Mouse (Mus musculus) forebrain, embryonic 15.5 days (tissue): ENCODE results near the gene Gm10320. TPM values are rescaled to one million over a fixed set of nuclear protein-coding genes. Genes with fewer than 3 reads are reported as not detected.

Experiments used
- ATAC-seq: fragments of 200-750 bp; cut with Nextera tagmentation; replicated peaks from 2 replicates; pipeline ENCODE4 v1.8.0; 2017; ENCODE audit warnings: mild to moderate bottlenecking, moderate TSS enrichment, moderate library complexity
- H3K27ac ChIP-seq: fragments of 300-500 bp; sonication (generic); replicated peaks from 2 replicates; pipeline ENCODE4 v1.5.1; 2015; ENCODE audit warnings: mild to moderate bottlenecking, inconsistent platforms
- H3K27me3 ChIP-seq: fragments of 300-500 bp; sonication (generic); 2 replicates; pipeline ENCODE4 v1.6.1; 2015; ENCODE audit warnings: inconsistent platforms
- H3K36me3 ChIP-seq: fragments of 300-500 bp; sonication (generic); 2 replicates; pipeline ENCODE4 v1.6.1; 2015; ENCODE audit warnings: mild to moderate bottlenecking, inconsistent platforms
- H3K4me1 ChIP-seq: fragments of 300-500 bp; sonication (generic); 2 replicates; pipeline ENCODE4 v1.6.1; 2015; ENCODE audit warnings: inconsistent platforms
- H3K4me2 ChIP-seq: fragments of 300-500 bp; sonication (generic); replicated peaks from 2 replicates; pipeline ENCODE4 v1.6.1; 2015; ENCODE audit warnings: mild to moderate bottlenecking, inconsistent platforms
- H3K4me3 ChIP-seq: fragments of 300-500 bp; sonication (generic); 2 replicates; pipeline ENCODE4 v1.5.1; 2015; ENCODE audit warnings: mild to moderate bottlenecking, inconsistent platforms
- H3K9ac ChIP-seq: fragments of 300-500 bp; sonication (generic); replicated peaks from 2 replicates; pipeline ENCODE4 v1.6.1; 2015; ENCODE audit warnings: mild to moderate bottlenecking, inconsistent platforms
- H3K9me3 ChIP-seq: fragments of 300-500 bp; sonication (generic); 2 replicates; pipeline ENCODE4 v1.6.1; 2016; ENCODE audit warnings: inconsistent platforms
- WGBS: fragments of 180-500 bp; shearing (Covaris S2); methylation state at CpG from one replicate; pipeline ENCODE4 v1.1.7; 2015; ENCODE audit warnings: mixed read lengths; 5-methylcytosine and 5-hydroxymethylcytosine counted together
- polyA plus RNA-seq: library from polyadenylated mRNA; unstranded; fragments of >200 nt; fragmentation: Nextera tagmentation; extraction: Ambion mirVana; gene quantifications from 2 replicates; pipeline ENCODE4 v1.2.1, GENCODE M21; 2015

The Gm10320 gene
- polyA plus RNA-seq, 1 experiment from 2014 or later: 0.59 TPM

- Histone ChIP-seq H3K9ac (no peak overlapping the region), H3K4me3 (no peak overlapping the region), H3K4me2 (no peak overlapping the region), H3K27ac (no peak overlapping the region), H3K4me1 (no peaks in the 10 kb centered on the region), H3K27me3 (peaks cover 9% of the 10 kb centered on the region; the same call in 1 of the 2 replicates), H3K36me3 (no peaks in the 10 kb centered on the region), H3K9me3 (no peaks in the 10 kb centered on the region)
- 26% methylated on average over 11 of the region's 11 CpGs for WGBS
- ATAC-seq: no peak
Measured at GRCm38 (mm10) chr13:98518341-98518740, 26.5 kb upstream of the Gm10320 start.

- Histone ChIP-seq H3K4me2 (no peak overlapping the region), H3K4me1 (no peaks in the 10 kb centered on the region), H3K27me3 (peaks cover 9% of the 10 kb centered on the region; the same call in 1 of the 2 replicates), H3K9ac (no peak overlapping the region), H3K27ac (no peak overlapping the region), H3K36me3 (no peaks in the 10 kb centered on the region), H3K4me3 (no peak overlapping the region), H3K9me3 (no peaks in the 10 kb centered on the region)
- 72% methylated on average over 5 of the region's 5 CpGs for WGBS
- ATAC-seq: no peak
Measured at GRCm38 (mm10) chr13:98517666-98518065, 25.9 kb upstream of the Gm10320 start.

- H3K36me3 ChIP-seq: no peaks in the 10 kb centered on the region
- H3K4me1 ChIP-seq: no peaks in the 10 kb centered on the region
- ATAC-seq: no peak
- H3K9ac ChIP-seq: no peak overlapping the region
- H3K4me3 ChIP-seq: no peak overlapping the region
- no peak overlapping the region for H3K4me2 ChIP-seq
- H3K27me3 ChIP-seq: peaks cover 14% of the 10 kb centered on the region
- H3K27ac ChIP-seq: no peak overlapping the region
- 64% methylated on average over 4 of the region's 4 CpGs for WGBS
- H3K9me3 ChIP-seq: no peaks in the 10 kb centered on the region
Measured at GRCm38 (mm10) chr13:98516985-98517384, 25.2 kb upstream of the Gm10320 start.

GRCm38 (mm10) chr13:98512066-98512465 is 20.3 kb upstream of the Gm10320 start:
- ATAC-seq: no peak

GRCm38 (mm10) chr13:98507656-98508055 is 15.9 kb upstream of the Gm10320 start:
- WGBS: 57% methylated on average over 2 of the region's 2 CpGs
- no peak for ATAC-seq
- no peak overlapping the region for H3K4me2 ChIP-seq
- no peak overlapping the region for H3K9ac ChIP-seq
- H3K9me3 ChIP-seq: no peaks in the 10 kb centered on the region
- peaks cover 17% of the 10 kb centered on the region for H3K4me1 ChIP-seq
- H3K27ac ChIP-seq: no peak overlapping the region
- peaks cover 63% of the 10 kb centered on the region for H3K27me3 ChIP-seq
- H3K4me3 ChIP-seq: no peak overlapping the region
- no peaks in the 10 kb centered on the region for H3K36me3 ChIP-seq

More at GRCm38 (mm10) chr13:98512066-98512465, 20.3 kb upstream of the Gm10320 start:
- H3K27ac ChIP-seq: no peak overlapping the region
- H3K4me3 ChIP-seq: no peak overlapping the region
- H3K9me3 ChIP-seq: no peaks in the 10 kb centered on the region
- H3K27me3 ChIP-seq: peaks cover 35% of the 10 kb centered on the region
- no peaks in the 10 kb centered on the region for H3K4me1 ChIP-seq
- 75% methylated on average over 4 of the region's 4 CpGs for WGBS
- no peak overlapping the region for H3K4me2 ChIP-seq
- no peak overlapping the region for H3K9ac ChIP-seq
- no peaks in the 10 kb centered on the region for H3K36me3 ChIP-seq

- ATAC-seq: no peak
- no peaks in the 10 kb centered on the region for H3K9me3 ChIP-seq
- WGBS: 19% methylated on average over 4 of the region's 4 CpGs
Measured at GRCm38 (mm10) chr13:98506496-98506895, 14.7 kb upstream of the Gm10320 start.

GRCm38 (mm10) chr13:98505989-98506388 is 14.2 kb upstream of the Gm10320 start:
- Histone ChIP-seq H3K4me2 (no peak overlapping the region), H3K9ac (no peak overlapping the region), H3K4me3 (no peak overlapping the region), H3K27ac (no peak overlapping the region), H3K4me1 (peaks cover 17% of the 10 kb centered on the region), H3K9me3 (no peaks in the 10 kb centered on the region), H3K36me3 (no peaks in the 10 kb centered on the region), H3K27me3 (peaks cover 70% of the 10 kb centered on the region)
- no peak for ATAC-seq
- WGBS: 11% methylated on average over 6 of the region's 6 CpGs

More at GRCm38 (mm10) chr13:98506496-98506895, 14.7 kb upstream of the Gm10320 start:
- H3K36me3 ChIP-seq: no peaks in the 10 kb centered on the region
- no peak overlapping the region for H3K4me2 ChIP-seq
- H3K27me3 ChIP-seq: peaks cover 65% of the 10 kb centered on the region
- no peak overlapping the region for H3K4me3 ChIP-seq
- peaks cover 17% of the 10 kb centered on the region for H3K4me1 ChIP-seq
- no peak overlapping the region for H3K27ac ChIP-seq
- H3K9ac ChIP-seq: no peak overlapping the region

- H3K27ac ChIP-seq: no peak overlapping the region
- H3K27me3 ChIP-seq: peaks cover 73% of the 10 kb centered on the region
- no peaks in the 10 kb centered on the region for H3K36me3 ChIP-seq
- no peaks in the 10 kb centered on the region for H3K9me3 ChIP-seq
- H3K9ac ChIP-seq: no peak overlapping the region
- H3K4me2 ChIP-seq: no peak overlapping the region
- peaks cover 17% of the 10 kb centered on the region for H3K4me1 ChIP-seq
- ATAC-seq: no peak
- H3K4me3 ChIP-seq: no peak overlapping the region
- 4% methylated on average over 11 of the region's 11 CpGs for WGBS
Measured at GRCm38 (mm10) chr13:98505489-98505857, 13.7 kb upstream of the Gm10320 start.

GRCm38 (mm10) chr13:98504661-98505488 is 13.1 kb upstream of the Gm10320 start:
- Histone ChIP-seq H3K4me3 (peak overlapping the region; percentile 23), H3K27me3 (peaks cover 74% of the 10 kb centered on the region), H3K9ac (no peak overlapping the region; the same call in 1 of the 2 replicates), H3K27ac (no peak overlapping the region), H3K9me3 (no peaks in the 10 kb centered on the region), H3K4me1 (peaks cover 17% of the 10 kb centered on the region), H3K4me2 (peak overlapping the region; percentile 38), H3K36me3 (no peaks in the 10 kb centered on the region)
- under 1% methylated on average over 49 of the region's 51 CpGs for WGBS
- ATAC-seq: peak; percentile 58; the same call in 1 of the 2 replicates

GRCm38 (mm10) chr13:98504181-98504660 is 12.4 kb upstream of the Gm10320 start:
- WGBS: under 1% methylated on average over 27 of the region's 27 CpGs
- Histone ChIP-seq H3K27me3 (peaks cover 80% of the 10 kb centered on the region), H3K4me1 (peaks cover 17% of the 10 kb centered on the region), H3K27ac (no peak overlapping the region), H3K9me3 (no peaks in the 10 kb centered on the region), H3K4me3 (peak overlapping the region; percentile 19), H3K36me3 (no peaks in the 10 kb centered on the region), H3K9ac (no peak overlapping the region), H3K4me2 (0 out of 2 replicates have a peak overlapping the region, but pooled peaks have one; percentile 38)
- ATAC-seq: no peak

- no peak overlapping the region for H3K4me2 ChIP-seq
- peaks cover 85% of the 10 kb centered on the region for H3K27me3 ChIP-seq
- no peaks in the 10 kb centered on the region for H3K36me3 ChIP-seq
- H3K9ac ChIP-seq: no peak overlapping the region
- no peak for ATAC-seq
- peaks cover 17% of the 10 kb centered on the region for H3K4me1 ChIP-seq
- H3K9me3 ChIP-seq: no peaks in the 10 kb centered on the region
- WGBS: 1% methylated on average over 8 of the region's 8 CpGs
- H3K4me3 ChIP-seq: no peak overlapping the region
- no peak overlapping the region for H3K27ac ChIP-seq
Measured at GRCm38 (mm10) chr13:98503601-98504000, 11.8 kb upstream of the Gm10320 start.

GRCm38 (mm10) chr13:98502813-98503341 is 11.1 kb upstream of the Gm10320 start:
- Histone ChIP-seq H3K4me1 (peaks cover 18% of the 10 kb centered on the region), H3K27me3 (peaks cover 84% of the 10 kb centered on the region), H3K9ac (no peak overlapping the region), H3K9me3 (no peaks in the 10 kb centered on the region), H3K4me2 (no peak overlapping the region), H3K36me3 (no peaks in the 10 kb centered on the region), H3K27ac (no peak overlapping the region), H3K4me3 (no peak overlapping the region)
- ATAC-seq: no peak
- WGBS: under 1% methylated on average over 27 of the region's 27 CpGs
